Mouse (Mus musculus) heart, postnatal 0 days (tissue): Measurements from ENCODE around the gene Chil4.

Experiments used
- CTCF ChIP-seq: IDR thresholded peaks from 2 replicates; pipeline ENCODE4 v1.5.1; 2016; ENCODE audit warnings: antibody characterized with exemption, control low read depth, low read depth
- EP300 ChIP-seq: IDR thresholded peaks from 2 replicates; pipeline ENCODE4 v1.6.1; 2016; ENCODE audit warnings: antibody characterized with exemption, low read depth

- TF ChIP-seq CTCF (no peak), EP300 (no peak)
Measured at GRCm38 (mm10) chr3:106252719-106253118, 33.4 kb upstream of the Chil4 start.
